Mouse (Mus musculus): ENCODE measurements at regions not wholly inside any gene's neighbourhood (a gene's known extent, or its start where the extent isn't known, plus 50 kb on each side); places are given as distances from the start of the nearest gene placed in this dataset.

GRCm38 (mm10) chr4:124005626-124006315 lies 87.9 kb upstream of the 4930535I16Rik start:
- H3K27ac ChIP-seq (ENCODE audit: low read depth, low read length) = no peak overlapping the region
- H3K4me2 ChIP-seq (ENCODE audit: low read depth) = no peak overlapping the region
- DNase-seq = peak; percentile 53
- H3K4me3 ChIP-seq (ENCODE audit: low read depth, low read length) = no peak overlapping the region
- H3K9ac ChIP-seq = no peak overlapping the region
- TF ChIP-seq CTCF (IDR thresholded peaks at IDR 0.05; ENCODE audit: low read depth) = no peak
- no peaks in the 10 kb centered on the region for H3K36me3 ChIP-seq (ENCODE audit: insufficient read depth)
- no peaks in the 10 kb centered on the region for H3K9me3 ChIP-seq (ENCODE audit: low read length)
- 68% methylated on average over 17 of the region's 17 CpGs for WGBS
- no peak; the same call in 1 of the 2 replicates for ATAC-seq
- no peaks in the 10 kb centered on the region for H3K27me3 ChIP-seq (ENCODE audit: insufficient read depth, low read length)
- H3K4me1 ChIP-seq (ENCODE audit: insufficient read depth) = no peaks in the 10 kb centered on the region

- Histone ChIP-seq H3K9me3 (ENCODE audit: low read length) (no peaks in the 10 kb centered on the region), H3K27ac (ENCODE audit: low read depth, low read length) (no peak overlapping the region), H3K27me3 (ENCODE audit: insufficient read depth, low read length) (no peaks in the 10 kb centered on the region), H3K9ac (no peak overlapping the region), H3K4me1 (ENCODE audit: insufficient read depth) (no peaks in the 10 kb centered on the region), H3K4me3 (ENCODE audit: low read depth, low read length) (no peak overlapping the region), H3K4me2 (ENCODE audit: low read depth) (no peak overlapping the region), H3K36me3 (ENCODE audit: insufficient read depth) (no peaks in the 10 kb centered on the region)
- TF ChIP-seq CTCF (IDR thresholded peaks at IDR 0.05; ENCODE audit: low read depth) = no peak
- DNase-seq = no peak
- 72% methylated on average over 6 of the region's 6 CpGs for WGBS
- no peak for ATAC-seq
Observed at GRCm38 (mm10) chr4:124002760-124003159, 84.9 kb upstream of the 4930535I16Rik start.

- WGBS = 83% methylated on average over 7 of the region's 7 CpGs
- H3K9me3 ChIP-seq (ENCODE audit: low read length) = no peaks in the 10 kb centered on the region
Observed at GRCm38 (mm10) chr4:124002105-124002504, 84.3 kb upstream of the 4930535I16Rik start.

DNA sequence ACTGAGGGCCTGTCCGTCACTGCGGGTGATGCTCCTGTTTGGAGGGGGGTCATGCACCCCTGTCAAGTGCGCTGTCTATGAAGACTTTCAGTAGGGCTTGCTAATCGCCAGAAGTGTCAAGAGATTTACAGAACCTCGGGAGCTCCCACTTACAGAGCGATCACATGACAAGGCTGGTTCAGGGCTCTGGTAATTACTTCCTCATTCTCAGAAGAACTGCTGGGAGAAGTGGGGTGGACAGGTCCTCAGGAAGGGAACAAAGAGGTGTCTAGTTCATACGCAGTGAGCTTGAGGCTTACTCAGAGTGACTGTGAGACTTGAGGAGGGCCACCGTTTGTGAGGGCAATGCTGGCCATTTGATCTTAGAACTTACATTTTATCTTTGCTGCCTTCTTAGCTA lies 78.0 kb upstream of the 4930535I16Rik start:
- Histone ChIP-seq H3K9ac (no peak overlapping the region), H3K4me3 (ENCODE audit: low read depth, low read length) (no peak overlapping the region), H3K9me3 (ENCODE audit: low read length) (no peaks in the 10 kb centered on the region), H3K4me2 (ENCODE audit: low read depth) (no peak overlapping the region), H3K27me3 (ENCODE audit: insufficient read depth, low read length) (no peaks in the 10 kb centered on the region), H3K36me3 (ENCODE audit: insufficient read depth) (no peaks in the 10 kb centered on the region), H3K27ac (ENCODE audit: low read depth, low read length) (no peak overlapping the region), H3K4me1 (ENCODE audit: insufficient read depth) (peaks cover 6% of the 10 kb centered on the region; the same call in 1 of the 2 replicates)
- no peak for ATAC-seq
- DNase-seq = no peak
- no peak for TF ChIP-seq CTCF (IDR thresholded peaks at IDR 0.05; ENCODE audit: low read depth)
- 76% methylated on average over 8 of the region's 8 CpGs for WGBS

More at GRCm38 (mm10) chr4:124002105-124002504, 84.3 kb upstream of the 4930535I16Rik start:
- Histone ChIP-seq H3K27me3 (ENCODE audit: insufficient read depth, low read length) (no peaks in the 10 kb centered on the region), H3K4me3 (ENCODE audit: low read depth, low read length) (no peak overlapping the region), H3K4me2 (ENCODE audit: low read depth) (no peak overlapping the region), H3K4me1 (ENCODE audit: insufficient read depth) (no peaks in the 10 kb centered on the region), H3K9ac (no peak overlapping the region), H3K27ac (ENCODE audit: low read depth, low read length) (no peak overlapping the region), H3K36me3 (ENCODE audit: insufficient read depth) (no peaks in the 10 kb centered on the region)
- DNase-seq (no peak), ATAC-seq (no peak)
- no peak for TF ChIP-seq CTCF (IDR thresholded peaks at IDR 0.05; ENCODE audit: low read depth)

GRCm38 (mm10) chr4:123991223-123991622 lies 73.4 kb upstream of the 4930535I16Rik start:
- DNase-seq (no peak), ATAC-seq (0 out of 2 replicates have a peak, but pooled peaks have one; percentile 10)
- Histone ChIP-seq H3K27me3 (ENCODE audit: insufficient read depth, low read length) (no peaks in the 10 kb centered on the region), H3K36me3 (ENCODE audit: insufficient read depth) (no peaks in the 10 kb centered on the region), H3K4me3 (ENCODE audit: low read depth, low read length) (peak overlapping the region; percentile 27), H3K9me3 (ENCODE audit: low read length) (no peaks in the 10 kb centered on the region), H3K4me1 (ENCODE audit: insufficient read depth) (peaks cover 14% of the 10 kb centered on the region; the same call in 1 of the 2 replicates), H3K27ac (ENCODE audit: low read depth, low read length) (no peak overlapping the region), H3K9ac (0 out of 2 replicates have a peak overlapping the region, but pooled peaks have one; percentile 22), H3K4me2 (ENCODE audit: low read depth) (peak overlapping the region; percentile 67)
- WGBS = 11% methylated on average over 10 of the region's 10 CpGs
- no peak for TF ChIP-seq CTCF (IDR thresholded peaks at IDR 0.05; ENCODE audit: low read depth)

DNA sequence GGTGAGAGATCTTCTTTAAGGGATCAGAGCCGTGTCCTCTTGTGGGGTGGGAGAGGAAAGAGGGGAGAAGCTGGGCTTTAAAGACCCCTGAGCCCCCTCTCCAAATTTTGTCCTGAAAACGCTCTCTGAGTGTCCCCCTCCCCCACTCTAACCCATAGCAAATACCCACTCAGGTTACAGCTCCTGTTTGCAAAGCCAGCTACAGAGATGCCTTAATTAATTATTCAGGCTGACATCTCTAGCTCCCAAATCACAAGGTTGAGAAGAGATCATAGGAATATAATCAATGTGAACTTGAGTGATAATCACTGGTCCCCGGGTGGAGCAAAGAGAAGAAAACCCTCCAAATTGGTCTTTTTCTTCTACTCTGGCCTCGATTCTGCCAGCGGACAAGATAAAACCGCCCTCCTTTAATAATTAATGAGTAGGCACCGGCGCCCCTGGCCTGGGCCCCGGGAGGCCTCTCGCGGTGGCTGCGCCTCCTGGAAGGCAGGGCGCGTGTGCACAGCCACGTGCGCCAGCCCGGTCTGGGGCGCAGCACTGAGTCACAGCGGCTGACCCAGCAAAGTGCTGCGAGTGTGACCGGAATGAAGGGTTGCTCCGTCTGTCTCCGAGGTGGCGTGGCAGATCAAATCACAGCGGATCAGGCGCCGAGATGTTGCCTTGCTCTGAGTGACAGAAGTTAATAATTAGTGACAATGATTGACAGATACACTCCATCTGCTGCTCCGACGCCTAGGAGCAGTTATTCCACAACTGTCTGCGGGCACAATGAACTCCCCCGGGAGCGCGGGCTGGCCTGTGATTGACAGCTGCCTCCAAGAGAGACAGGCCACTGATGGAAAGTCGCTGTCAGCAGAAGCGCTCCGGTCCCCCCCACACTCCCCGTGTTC lies 72.7 kb upstream of the 4930535I16Rik start:
- peak overlapping the region; percentile 67 for H3K4me2 ChIP-seq (ENCODE audit: low read depth)
- no peak overlapping the region for H3K27ac ChIP-seq (ENCODE audit: low read depth, low read length)
- DNase-seq (peak; percentile 39), ATAC-seq (peak; percentile 81)
- peaks cover 14% of the 10 kb centered on the region; the same call in 1 of the 2 replicates for H3K4me1 ChIP-seq (ENCODE audit: insufficient read depth)
- peak overlapping the region; percentile 27 for H3K4me3 ChIP-seq (ENCODE audit: low read depth, low read length)
- 0 out of 2 replicates have a peak overlapping the region, but pooled peaks have one; percentile 22 for H3K9ac ChIP-seq
- WGBS = 3% methylated on average over 37 of the region's 37 CpGs
- H3K36me3 ChIP-seq (ENCODE audit: insufficient read depth) = no peaks in the 10 kb centered on the region
- TF ChIP-seq CTCF (IDR thresholded peaks at IDR 0.05; ENCODE audit: low read depth) = no peak
- no peaks in the 10 kb centered on the region for H3K27me3 ChIP-seq (ENCODE audit: insufficient read depth, low read length)
- no peaks in the 10 kb centered on the region for H3K9me3 ChIP-seq (ENCODE audit: low read length)
